In the genomic region with DNA sequence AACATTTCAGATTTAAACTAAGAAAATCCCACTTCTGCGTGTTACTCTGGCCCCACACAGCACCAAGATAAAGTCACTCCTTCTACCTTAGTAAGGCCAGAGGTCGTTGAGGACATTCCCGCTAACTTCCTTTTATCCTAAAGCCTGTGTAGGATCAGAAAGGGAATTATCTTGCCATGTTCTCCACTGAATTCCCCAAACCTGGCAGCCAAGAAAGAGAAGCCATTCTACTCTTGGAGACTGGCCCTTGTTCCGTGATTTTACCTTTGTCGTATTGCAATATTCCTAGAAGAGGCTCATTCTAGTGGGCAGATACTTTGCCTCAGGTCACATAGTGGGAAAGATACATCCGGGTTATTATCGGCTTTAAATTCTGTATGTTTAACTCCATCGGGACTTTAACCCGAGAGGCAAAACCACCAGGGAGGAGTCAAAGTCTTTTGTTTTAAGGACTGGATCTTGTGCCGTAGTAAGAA, we compare ENCODE assay signal across 32 mouse cellular contexts.
"Had no signal": no experiment of that assay in that cellular context is flagged by ENCODE, and none has a peak within 500 bp of the region (broad histone marks: within the 10 kb centered on the region; RNA-seq: fewer than 3 reads in every experiment).

No protein-coding gene starts in this region.

- H3K4me1 ChIP-seq: heart, embryonic 12.5 days; heart, embryonic 13.5 days; heart, embryonic 15.5 days; hindbrain, embryonic 10.5 days; hindbrain, embryonic 12.5 days; hindbrain, embryonic 13.5 days; hindbrain, embryonic 15.5 days had no signal

- H3K36me3 ChIP-seq: heart, embryonic 10.5 days; heart, embryonic 12.5 days; heart, embryonic 13.5 days; heart, embryonic 15.5 days; hindbrain, embryonic 10.5 days; hindbrain, embryonic 12.5 days; hindbrain, embryonic 13.5 days; hindbrain, embryonic 15.5 days had no signal

- H3K4me2 ChIP-seq: heart, embryonic 11.5 days; heart, embryonic 12.5 days; heart, embryonic 13.5 days; heart, embryonic 15.5 days; hindbrain, embryonic 12.5 days; hindbrain, embryonic 13.5 days; hindbrain, embryonic 14.5 days; hindbrain, embryonic 15.5 days had no signal

- H3K27me3 ChIP-seq: heart, embryonic 12.5 days; heart, embryonic 13.5 days; heart, embryonic 15.5 days; hindbrain, embryonic 12.5 days; hindbrain, embryonic 13.5 days; hindbrain, embryonic 15.5 days had no signal

- H3K27ac ChIP-seq: heart, embryonic 10.5 days; heart, embryonic 13.5 days; heart, embryonic 15.5 days; hindbrain, embryonic 10.5 days; hindbrain, embryonic 12.5 days; hindbrain, embryonic 13.5 days; hindbrain, embryonic 14.5 days; hindbrain, embryonic 15.5 days; hindbrain, postnatal 0 days; kidney, postnatal 0 days; layer of hippocampus, adult 2 months; left cerebral cortex, adult 2 months had no signal

- DNase-seq: heart, postnatal 14 days; heart, postnatal 36 days; heart, postnatal 4 days; kidney, adult 11 months; kidney, adult 18-20 months; kidney, adult 2 months; kidney, adult 8-10 months; kidney, adult 9 months; kidney, postnatal 10 days; kidney, postnatal 14 days; kidney, postnatal 36 days; kidney, postnatal 4 days; layer of hippocampus, adult 9-11 months; layer of hippocampus, postnatal 36 days had no signal

- H3K9me3 ChIP-seq: heart, embryonic 10.5 days; heart, embryonic 13.5 days; heart, embryonic 15.5 days; hindbrain, embryonic 10.5 days; hindbrain, embryonic 12.5 days; hindbrain, embryonic 13.5 days; hindbrain, embryonic 15.5 days had no signal

- H3K9ac ChIP-seq: heart, embryonic 12.5 days; heart, embryonic 13.5 days; heart, embryonic 15.5 days; hindbrain, embryonic 12.5 days; hindbrain, embryonic 13.5 days; hindbrain, embryonic 14.5 days; hindbrain, embryonic 15.5 days had no signal

- H3K4me3 ChIP-seq: heart, embryonic 10.5 days; heart, embryonic 12.5 days; heart, embryonic 13.5 days; heart, embryonic 15.5 days; hindbrain, embryonic 10.5 days; hindbrain, embryonic 12.5 days; hindbrain, embryonic 13.5 days; hindbrain, embryonic 15.5 days; layer of hippocampus, adult 2 months; left cerebral cortex, adult 2 months had no signal

- ATAC-seq: hindbrain, embryonic 16.5 days; hindbrain, postnatal 0 days; inflammation-experienced regulatory T-cells, adult 6 months; intestine, embryonic 16.5 days; intestine, postnatal 0 days had no signal
